Mouse (Mus musculus): ENCODE measurements around the gene Eml1. TPM values are rescaled to one million over a fixed set of nuclear protein-coding genes. Genes with fewer than 3 reads are reported as not detected.

Gene Eml1
- total and polyA plus RNA-seq, 2 experiments from 2014 or later = 61.3 to 69.3 TPM

DNA sequence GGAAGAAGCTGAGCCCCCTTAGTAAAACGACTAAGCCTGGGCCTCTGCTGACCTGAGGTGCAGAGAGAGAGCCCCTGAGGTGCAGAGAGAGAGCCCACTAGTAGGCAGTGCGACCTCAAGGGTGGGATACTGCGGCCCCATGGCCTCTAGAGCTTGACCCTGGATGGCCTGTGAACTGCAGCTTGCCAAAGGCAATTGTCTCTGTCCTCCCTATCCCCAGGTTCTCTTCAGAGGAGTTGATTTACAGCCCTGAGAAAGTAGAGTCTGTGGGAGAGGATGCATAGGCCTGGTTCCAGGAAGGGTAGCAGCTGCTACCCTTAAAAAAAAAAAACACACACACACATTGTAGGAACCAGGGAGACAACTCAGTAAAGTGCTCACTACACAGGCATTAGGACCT lies 19.0 kb downstream of the Eml1 start:
- ATAC-seq (ENCODE audit: insufficient read depth, low read depth) (no peak), DNase-seq (ENCODE audit: low spot score) (no peak)
- Histone ChIP-seq H3K9ac (replicated peaks; ENCODE audit: low read depth, low read length) (no peak overlapping the region), H3K4me3 (ENCODE audit: low read depth, low read length) (no peak overlapping the region), H3K27me3 (ENCODE audit: control insufficient read depth, insufficient read depth, low read length) (no peaks in the 10 kb centered on the region), H3K9me3 (replicated peaks; ENCODE audit: control insufficient read depth, low read length) (no peaks in the 10 kb centered on the region), H3K27ac (ENCODE audit: low read depth) (no peak overlapping the region), H3K36me3 (replicated peaks; ENCODE audit: control insufficient read depth, insufficient read depth, low read length) (no peaks in the 10 kb centered on the region), H3K4me1 (ENCODE audit: control insufficient read depth, insufficient read depth) (peaks cover 34% of the 10 kb centered on the region), H3K4me2 (ENCODE audit: low read depth, low read length) (no peak overlapping the region)
- TF ChIP-seq CTCF (IDR thresholded peaks at IDR 0.05; ENCODE audit: low read depth) (no peak), EP300 (IDR thresholded peaks at IDR 0.05; ENCODE audit: low read depth) (no peak)
- WGBS = 61% methylated on average over 3 of the region's 3 CpGs

DNA sequence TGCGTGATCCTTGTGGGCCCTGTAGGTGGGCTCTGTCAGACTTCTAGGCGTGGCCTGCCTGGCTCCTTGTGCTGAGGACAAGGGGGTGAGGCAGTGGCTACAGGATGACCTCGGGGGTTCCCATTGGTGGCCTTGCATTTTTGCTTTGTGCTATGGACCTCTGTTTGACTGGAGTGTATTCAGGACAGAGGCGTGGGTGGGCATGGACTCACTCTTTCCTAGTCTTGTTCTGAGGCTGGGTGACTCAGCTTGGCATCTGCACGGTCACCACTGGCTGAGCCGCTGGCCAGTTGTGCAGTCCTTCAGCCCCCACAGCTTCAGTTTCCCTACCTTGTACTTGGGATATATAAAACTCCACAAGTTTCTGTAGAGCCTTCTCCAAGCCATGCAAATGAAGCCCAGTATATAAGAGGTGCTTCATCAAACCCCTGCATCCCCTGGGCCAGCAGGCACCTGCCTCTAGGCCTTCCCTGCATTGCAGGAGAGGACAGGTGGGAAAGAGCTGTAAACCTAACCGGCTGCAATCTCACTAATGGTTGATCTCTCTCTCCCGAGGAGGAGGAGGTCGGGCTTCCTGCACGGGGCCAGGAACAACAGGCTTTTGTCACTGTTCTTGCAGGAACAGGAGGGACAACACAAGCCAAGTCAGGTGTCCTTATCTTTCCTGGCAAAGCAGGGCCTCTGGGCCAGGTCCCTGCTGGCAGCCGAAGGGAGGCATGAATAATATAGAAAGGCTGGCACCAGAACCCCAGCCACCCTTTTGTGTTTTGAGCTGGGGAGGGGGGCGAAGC lies 21.7 kb downstream of the Eml1 start:
- no peak overlapping the region for H3K4me3 ChIP-seq (ENCODE audit: low read depth, low read length)
- no peak overlapping the region for H3K4me2 ChIP-seq (ENCODE audit: low read depth, low read length)
- no peak for TF ChIP-seq EP300 (IDR thresholded peaks at IDR 0.05; ENCODE audit: low read depth)
- no peak for TF ChIP-seq CTCF (IDR thresholded peaks at IDR 0.05; ENCODE audit: low read depth)
- no peaks in the 10 kb centered on the region for H3K9me3 ChIP-seq (replicated peaks; ENCODE audit: control insufficient read depth, low read length)
- peak overlapping the region; percentile 75 for H3K27ac ChIP-seq (ENCODE audit: low read depth)
- H3K27me3 ChIP-seq (ENCODE audit: control insufficient read depth, insufficient read depth, low read length) = no peaks in the 10 kb centered on the region
- ATAC-seq (ENCODE audit: insufficient read depth, low read depth) = no peak
- 55% methylated on average over 12 of the region's 12 CpGs for WGBS
- DNase-seq (ENCODE audit: low spot score) = peak; percentile 31
- no peaks in the 10 kb centered on the region for H3K36me3 ChIP-seq (replicated peaks; ENCODE audit: control insufficient read depth, insufficient read depth, low read length)
- H3K9ac ChIP-seq (replicated peaks; ENCODE audit: low read depth, low read length) = no peak overlapping the region
- peaks cover 22% of the 10 kb centered on the region for H3K4me1 ChIP-seq (ENCODE audit: control insufficient read depth, insufficient read depth)

DNA sequence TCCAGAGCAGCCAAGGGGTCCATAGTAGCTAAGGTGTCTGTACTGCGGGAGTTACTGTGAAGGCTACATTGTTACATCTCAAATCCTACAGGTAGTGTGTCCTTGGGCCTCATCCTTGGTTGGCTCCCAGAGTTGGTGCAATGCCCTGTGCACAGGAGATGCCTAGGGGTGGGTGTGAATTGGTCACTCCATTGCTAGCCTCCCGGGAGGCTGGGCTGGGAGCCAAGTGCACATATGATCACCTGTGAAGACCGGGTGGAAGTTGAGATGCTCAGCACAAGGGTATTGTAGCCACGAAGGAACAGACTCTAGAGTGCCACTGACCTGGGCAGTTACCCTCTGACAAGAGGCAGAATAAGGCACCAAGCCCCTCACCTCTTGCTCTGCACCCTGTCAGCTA lies 22.3 kb downstream of the Eml1 start:
- Histone ChIP-seq H3K36me3 (replicated peaks; ENCODE audit: control insufficient read depth, insufficient read depth, low read length) (no peaks in the 10 kb centered on the region), H3K4me3 (ENCODE audit: low read depth, low read length) (no peak overlapping the region), H3K27me3 (ENCODE audit: control insufficient read depth, insufficient read depth, low read length) (no peaks in the 10 kb centered on the region), H3K4me1 (ENCODE audit: control insufficient read depth, insufficient read depth) (peaks cover 19% of the 10 kb centered on the region), H3K9ac (replicated peaks; ENCODE audit: low read depth, low read length) (peak overlapping the region; percentile 44; the same call in 1 of the 2 replicates), H3K27ac (ENCODE audit: low read depth) (peak overlapping the region; percentile 75), H3K4me2 (ENCODE audit: low read depth, low read length) (no peak overlapping the region), H3K9me3 (replicated peaks; ENCODE audit: control insufficient read depth, low read length) (no peaks in the 10 kb centered on the region)
- ATAC-seq (ENCODE audit: insufficient read depth, low read depth) = no peak
- TF ChIP-seq EP300 (IDR thresholded peaks at IDR 0.05; ENCODE audit: low read depth) (no peak), CTCF (IDR thresholded peaks at IDR 0.05; ENCODE audit: low read depth) (no peak)
- 43% methylated on average over 4 of the region's 4 CpGs for WGBS
- DNase-seq (ENCODE audit: low spot score) = no peak

DNA sequence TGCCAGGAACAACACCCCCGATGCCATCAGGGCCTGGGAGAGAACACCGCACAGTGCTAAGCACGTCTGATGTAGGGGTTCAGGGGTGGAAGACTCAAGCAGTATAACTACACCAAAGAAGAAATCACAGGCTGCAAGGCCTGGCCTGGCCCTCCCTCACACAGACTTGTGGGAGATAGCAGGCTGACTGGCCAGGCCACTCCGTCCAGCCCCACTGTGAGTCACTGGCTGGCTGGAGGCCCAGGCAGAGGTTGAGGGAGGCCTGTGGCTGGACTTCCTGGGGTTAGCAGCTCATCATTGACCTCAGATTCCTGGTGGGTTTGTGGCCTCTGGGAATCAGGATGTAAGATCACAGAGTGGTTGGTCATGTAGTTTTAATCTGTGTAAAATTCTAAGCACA lies 22.9 kb downstream of the Eml1 start:
- DNase-seq (ENCODE audit: low spot score) (peak; percentile 87), ATAC-seq (ENCODE audit: insufficient read depth, low read depth) (peak; percentile 84)
- Histone ChIP-seq H3K9me3 (replicated peaks; ENCODE audit: control insufficient read depth, low read length) (no peaks in the 10 kb centered on the region), H3K9ac (replicated peaks; ENCODE audit: low read depth, low read length) (peak overlapping the region; percentile 44; the same call in 1 of the 2 replicates), H3K36me3 (replicated peaks; ENCODE audit: control insufficient read depth, insufficient read depth, low read length) (no peaks in the 10 kb centered on the region), H3K4me1 (ENCODE audit: control insufficient read depth, insufficient read depth) (peaks cover 20% of the 10 kb centered on the region), H3K27me3 (ENCODE audit: control insufficient read depth, insufficient read depth, low read length) (no peaks in the 10 kb centered on the region), H3K4me2 (ENCODE audit: low read depth, low read length) (no peak overlapping the region), H3K4me3 (ENCODE audit: low read depth, low read length) (no peak overlapping the region), H3K27ac (ENCODE audit: low read depth) (peak overlapping the region; percentile 75)
- TF ChIP-seq EP300 (IDR thresholded peaks at IDR 0.05; ENCODE audit: low read depth) (no peak), CTCF (IDR thresholded peaks at IDR 0.05; ENCODE audit: low read depth) (no peak; the same call in 1 of the 2 replicates)
- WGBS = 40% methylated on average over 4 of the region's 4 CpGs

DNA sequence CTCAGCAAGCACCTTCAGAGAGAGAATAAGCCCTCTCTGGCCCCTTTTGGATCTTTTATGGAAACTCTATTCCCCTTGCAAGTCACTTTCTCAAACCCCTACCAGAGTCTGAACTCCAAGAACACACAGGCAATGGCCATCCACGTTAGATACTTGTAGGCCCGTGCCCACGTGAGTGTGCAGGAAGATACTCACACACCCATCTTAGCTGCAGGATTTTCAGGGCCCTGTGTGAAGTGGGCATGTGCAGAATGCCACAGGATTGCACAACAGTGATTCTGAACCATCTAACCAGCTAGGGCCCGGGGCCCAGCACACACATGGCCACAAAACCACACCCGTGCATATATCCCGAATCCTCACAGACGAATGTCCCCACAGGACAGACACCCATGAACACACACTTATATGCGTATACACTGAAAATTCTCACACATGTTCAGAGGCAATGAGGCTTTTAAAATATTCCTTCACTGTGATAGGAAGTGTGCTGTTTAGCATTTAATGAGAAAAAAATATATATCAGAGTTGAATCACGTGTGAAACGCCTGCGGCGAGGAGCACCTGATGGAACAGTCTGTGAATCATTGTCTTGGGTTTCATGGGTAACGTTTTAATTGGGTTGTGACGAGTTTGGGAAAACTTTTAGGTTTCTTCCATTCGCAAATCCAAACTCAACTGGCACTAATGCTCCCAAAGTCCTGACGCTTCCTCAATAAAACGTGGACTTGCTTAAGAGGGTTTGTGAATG lies 24.0 kb downstream of the Eml1 start:
- Histone ChIP-seq H3K4me1 (ENCODE audit: control insufficient read depth, insufficient read depth) (peaks cover 27% of the 10 kb centered on the region), H3K27me3 (ENCODE audit: control insufficient read depth, insufficient read depth, low read length) (no peaks in the 10 kb centered on the region), H3K4me3 (ENCODE audit: low read depth, low read length) (no peak overlapping the region), H3K4me2 (ENCODE audit: low read depth, low read length) (no peak overlapping the region), H3K9me3 (replicated peaks; ENCODE audit: control insufficient read depth, low read length) (no peaks in the 10 kb centered on the region), H3K27ac (ENCODE audit: low read depth) (no peak overlapping the region), H3K36me3 (replicated peaks; ENCODE audit: control insufficient read depth, insufficient read depth, low read length) (no peaks in the 10 kb centered on the region), H3K9ac (replicated peaks; ENCODE audit: low read depth, low read length) (no peak overlapping the region)
- 91% methylated on average over 17 of the region's 17 CpGs for WGBS
- ATAC-seq (ENCODE audit: insufficient read depth, low read depth) (no peak), DNase-seq (ENCODE audit: low spot score) (no peak)
- TF ChIP-seq CTCF (IDR thresholded peaks at IDR 0.05; ENCODE audit: low read depth) (no peak), EP300 (IDR thresholded peaks at IDR 0.05; ENCODE audit: low read depth) (no peak)

Data from heart, postnatal 0 days (tissue).